Mouse (Mus musculus): ENCODE results near the gene Smg5. TPM values are rescaled to one million over a fixed set of nuclear protein-coding genes. Genes with fewer than 3 reads are reported as not detected.
"Not testable (repeated sequence)": the region's sequence is repeated elsewhere in the genome, so short reads cannot be mapped to it uniquely, and the experiment has no call there.

The Smg5 gene
- 10 to 100 TPM; 37.4 to 43.4 TPM for total RNA-seq (2021)
- long read RNA-seq, experiment 1, full-length matches to known transcripts, result 5 of 7 reads
- long read RNA-seq, experiment 1, partial matches to known transcripts, result 0 of 7 reads
- long read RNA-seq, experiment 1, other reads (novel, unspliced or antisense), result 2 of 7 reads
- long read RNA-seq, experiment 2, full-length matches to known transcripts, result 3 of 12 reads
- long read RNA-seq, experiment 2, partial matches to known transcripts, result 1 of 12 reads
- long read RNA-seq, experiment 2, other reads (novel, unspliced or antisense), result 8 of 12 reads

GRCm38 (mm10) chr3:88336058-88337013 lies at the start of gene Smg5, which contains the start of gene Tmem79:
TSS of gene Smg5 (plus strand) at chr3:88336260.
TSS of gene Tmem79 (minus strand) at chr3:88336148.
- peak; percentile 96 for DNase-seq

GRCm38 (mm10) chr3:88287110-88287509 lies 49.0 kb upstream of the Smg5 start, which contains the start of gene Gm38392:
TSS of gene Gm38392 (minus strand) at chr3:88287210.
- DNase-seq, result no peak

GRCm38 (mm10) chr3:88288133-88288713 lies 47.8 kb upstream of the Smg5 start:
- not testable (repeated sequence) for DNase-seq

GRCm38 (mm10) chr3:88291970-88292369 lies 44.1 kb upstream of the Smg5 start:
- no peak for DNase-seq

GRCm38 (mm10) chr3:88295272-88295671 lies 40.8 kb upstream of the Smg5 start:
- DNase-seq, result not testable (repeated sequence)

GRCm38 (mm10) chr3:88296110-88296560 lies 39.9 kb upstream of the Smg5 start:
- no peak for DNase-seq

GRCm38 (mm10) chr3:88296561-88297318 lies 39.3 kb upstream of the Smg5 start, which contains the start of the genes Tsacc and Cct3:
TSS of gene Tsacc (minus strand) at chr3:88296999.
TSS of gene Cct3 (plus strand) at chr3:88297116.
- DNase-seq, result peak; percentile 98

GRCm38 (mm10) chr3:88297321-88297851 lies 38.7 kb upstream of the Smg5 start:
- DNase-seq, result no peak

GRCm38 (mm10) chr3:88299172-88299571 lies 36.9 kb upstream of the Smg5 start:
- DNase-seq, result no peak

- no peak for DNase-seq
These were observed 11.1 kb upstream of the Smg5 start, which contains the start of gene Glmp for GRCm38 (mm10) chr3:88324951-88325405. TSS of gene Glmp (plus strand) at chr3:88325023.

- DNase-seq, result no peak
These were observed 7.1 kb upstream of the Smg5 start for GRCm38 (mm10) chr3:88328956-88329355.

- no peak for DNase-seq
These were observed 4.8 kb upstream of the Smg5 start for GRCm38 (mm10) chr3:88331282-88331681.

- DNase-seq, result no peak
These were observed 1.9 kb upstream of the Smg5 start for GRCm38 (mm10) chr3:88334029-88334658.

GRCm38 (mm10) chr3:88334902-88335435 lies 1.1 kb upstream of the Smg5 start:
- DNase-seq, result no peak

- no peak for DNase-seq
These were observed 515 bp upstream of the Smg5 start for GRCm38 (mm10) chr3:88335436-88336053.

- no peak for DNase-seq
These were observed 1.4 kb downstream of the Smg5 start for GRCm38 (mm10) chr3:88337367-88338020.

- no peak for DNase-seq
These were observed 2.3 kb downstream of the Smg5 start for GRCm38 (mm10) chr3:88338316-88338715.

- no peak for DNase-seq
These were observed 2.9 kb downstream of the Smg5 start for GRCm38 (mm10) chr3:88339006-88339405.

GRCm38 (mm10) chr3:88350732-88351131 lies 14.7 kb downstream of the Smg5 start:
- no peak for DNase-seq
